Mouse (Mus musculus) megakaryocyte, embryonic 14.5 days (primary cell): ENCODE data around the gene Smyd3.

Experiments used
- FLI1 ChIP-seq: IDR thresholded peaks from 2 replicates; pipeline ENCODE4 v1.6.1; 2012; ENCODE audit warnings: low read length, inconsistent platforms, mixed read lengths
- GATA1 ChIP-seq: IDR thresholded peaks from 3 replicates; pipeline ENCODE4 v1.6.1; 2012; ENCODE audit warnings: mixed read lengths, low read length, inconsistent platforms, borderline replicate concordance

DNA sequence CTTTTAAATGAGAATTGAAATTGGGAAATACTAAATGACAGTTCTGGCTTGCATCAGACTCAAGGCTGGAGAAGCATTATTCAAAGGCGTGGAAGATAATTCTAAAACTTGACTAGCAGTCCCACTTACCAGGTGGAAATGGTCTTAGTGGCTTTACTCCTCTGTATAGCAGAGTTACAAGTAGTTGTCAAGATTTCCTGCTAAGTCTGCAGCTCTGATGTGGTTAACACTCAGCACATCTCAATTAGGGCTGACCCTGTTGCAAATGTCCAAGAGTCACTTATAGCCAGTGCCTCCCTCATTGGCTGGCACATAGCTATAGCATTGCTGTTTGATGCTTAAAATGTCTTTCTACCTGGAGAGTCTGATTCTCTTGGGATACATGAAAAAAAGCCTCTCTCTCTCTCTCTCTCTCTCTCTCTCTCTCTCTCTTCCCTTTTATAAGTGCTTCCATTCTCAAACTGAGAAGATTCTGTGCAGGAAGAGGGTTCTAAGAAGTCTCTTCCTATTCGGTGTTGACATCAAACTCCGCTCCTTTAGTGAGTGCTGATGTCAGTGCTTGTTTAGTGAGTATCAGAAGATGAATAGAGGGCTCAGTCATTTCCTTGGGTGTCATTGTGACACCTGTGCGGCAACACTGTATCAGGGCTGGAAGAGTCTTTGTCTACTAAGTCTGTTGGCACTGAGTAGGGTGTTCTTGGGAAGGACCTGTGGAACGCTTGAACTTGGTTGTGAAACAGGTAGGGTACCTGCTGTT lies 31.3 kb upstream of the Smyd3 start:
- TF ChIP-seq GATA1 (no peak), FLI1 (no peak)
